Mouse (Mus musculus) kidney, embryonic 16.5 days (tissue): ENCODE results near the gene Slc4a3. TPM values are rescaled to one million over a fixed set of nuclear protein-coding genes. Genes with fewer than 3 reads are reported as not detected.

ENCODE experiments used
- ATAC-seq: fragments of 200-750 bp; cut with Nextera tagmentation; 2 replicates; pipeline ENCODE4 v1.8.0; 2017; ENCODE audit warnings: moderate TSS enrichment; ENCODE audit not compliant: low FRiP score, low TSS enrichment
- H3K27ac ChIP-seq: fragments of 300-500 bp; sonication (generic); 2 replicates; pipeline ENCODE4 v1.5.1; 2014; ENCODE audit warnings: low read length
- H3K27me3 ChIP-seq: fragments of 300-500 bp; sonication (generic); 2 replicates; pipeline ENCODE4 v1.6.1; 2014; ENCODE audit warnings: low read length, control low read depth, mixed read lengths; ENCODE audit not compliant: insufficient read depth
- H3K36me3 ChIP-seq: fragments of 300-500 bp; sonication (generic); 2 replicates; pipeline ENCODE4 v1.6.1; 2014; ENCODE audit warnings: low read length, control low read depth, mixed read lengths; ENCODE audit not compliant: insufficient read depth
- H3K4me1 ChIP-seq: fragments of 300-500 bp; sonication (generic); 2 replicates; pipeline ENCODE4 v1.6.1; 2014; ENCODE audit warnings: low read length, control low read depth, mixed read lengths; ENCODE audit not compliant: insufficient read depth
- H3K4me2 ChIP-seq: fragments of 300-500 bp; sonication (generic); replicated peaks from 2 replicates; pipeline ENCODE4 v1.6.1; 2014; ENCODE audit warnings: low read depth, low read length
- H3K4me3 ChIP-seq: fragments of 300-500 bp; sonication (generic); 2 replicates; pipeline ENCODE4 v1.5.1; 2014; ENCODE audit warnings: mild to moderate bottlenecking, low read length
- H3K9ac ChIP-seq: fragments of 300-500 bp; sonication (generic); replicated peaks from 2 replicates; pipeline ENCODE4 v1.6.1; 2014; ENCODE audit warnings: low read length
- H3K9me3 ChIP-seq: fragments of 300-500 bp; sonication (generic); 2 replicates; pipeline ENCODE4 v1.6.1; 2016; ENCODE audit warnings: low read length, control low read depth
- WGBS: fragments of 180-500 bp; shearing (Covaris S2); extraction: QIAGEN DNeasy Blood & Tissue Kit; methylation state at CpG from one replicate; pipeline ENCODE4 v1.1.7; 2014; 5-methylcytosine and 5-hydroxymethylcytosine counted together
- polyA plus RNA-seq: library from polyadenylated mRNA; unstranded; fragments of >200 nt; fragmentation: Nextera tagmentation; extraction: Ambion mirVana; gene quantifications from 2 replicates; pipeline ENCODE4 v1.2.1, GENCODE M21; 2015

The Slc4a3 gene
- polyA plus RNA-seq, 1 experiment from 2014 or later: 24.9 TPM

DNA sequence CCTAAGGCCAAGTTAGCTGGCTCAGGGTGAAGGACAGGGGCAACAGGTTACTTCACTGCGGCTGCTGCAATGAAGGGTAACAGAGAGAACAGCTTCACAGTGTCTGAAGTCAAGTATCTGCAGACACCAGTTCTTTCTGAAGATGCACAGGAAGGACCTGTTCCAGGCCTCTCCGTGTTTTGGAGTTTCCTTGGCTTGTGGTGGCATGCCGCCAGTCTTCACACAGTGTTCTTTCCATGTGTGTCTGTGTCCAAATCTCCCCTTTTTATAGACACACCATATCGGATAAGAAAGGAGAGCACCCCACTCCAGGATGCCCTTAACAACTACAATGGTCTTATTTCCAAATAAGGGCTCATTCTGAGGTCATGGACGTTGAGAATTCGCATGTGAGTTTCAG, 1.7 kb upstream of the Slc4a3 start:
- Histone ChIP-seq H3K4me3 (no peak overlapping the region), H3K9me3 (no peaks in the 10 kb centered on the region), H3K9ac (no peak overlapping the region), H3K36me3 (0 out of 2 replicates have a peak, but pooled peaks cover 4% of the 10 kb centered on the region), H3K27ac (no peak overlapping the region), H3K4me2 (no peak overlapping the region), H3K27me3 (no peaks in the 10 kb centered on the region), H3K4me1 (peaks cover 14% of the 10 kb centered on the region)
- ATAC-seq: no peak
- WGBS: 84% methylated on average over 6 of the region's 6 CpGs

DNA sequence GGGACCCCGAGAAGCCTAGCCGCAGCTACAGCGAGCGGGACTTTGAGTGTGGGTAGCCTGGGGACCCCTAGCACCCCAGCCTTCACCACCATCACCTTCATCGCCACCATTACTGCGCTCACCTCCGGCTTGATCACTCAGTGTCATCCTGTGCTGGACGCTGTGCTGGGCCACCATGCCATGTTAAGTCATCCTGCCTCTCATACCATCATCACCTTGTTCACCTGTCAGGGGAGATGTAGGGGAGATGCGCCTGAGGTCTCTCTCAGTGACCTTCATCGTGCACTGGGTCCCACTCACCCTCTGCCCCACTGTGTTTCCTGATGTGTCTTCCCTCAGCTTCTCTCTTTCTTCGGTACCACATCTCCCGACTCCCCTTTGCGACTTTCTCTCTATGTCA, 1.3 kb downstream of the Slc4a3 start:
- no peaks in the 10 kb centered on the region for H3K27me3 ChIP-seq
- peak overlapping the region; percentile 81 for H3K4me2 ChIP-seq
- peaks cover 15% of the 10 kb centered on the region; the same call in 1 of the 2 replicates for H3K36me3 ChIP-seq
- peaks cover 14% of the 10 kb centered on the region for H3K4me1 ChIP-seq
- peak overlapping the region; percentile 80 for H3K4me3 ChIP-seq
- 95% methylated on average over 13 of the region's 13 CpGs for WGBS
- no peak overlapping the region for H3K9ac ChIP-seq
- H3K27ac ChIP-seq: no peak overlapping the region
- H3K9me3 ChIP-seq: no peaks in the 10 kb centered on the region
- ATAC-seq: no peak

GRCm38 (mm10) chr1:75548083-75548482, 2.0 kb downstream of the Slc4a3 start:
- no peak overlapping the region for H3K4me3 ChIP-seq
- no peak overlapping the region for H3K27ac ChIP-seq
- no peak overlapping the region for H3K9ac ChIP-seq
- no peak overlapping the region for H3K4me2 ChIP-seq
- H3K4me1 ChIP-seq: peaks cover 14% of the 10 kb centered on the region
- no peak for ATAC-seq
- H3K9me3 ChIP-seq: no peaks in the 10 kb centered on the region
- no peaks in the 10 kb centered on the region for H3K27me3 ChIP-seq
- H3K36me3 ChIP-seq: peaks cover 21% of the 10 kb centered on the region
- WGBS: 85% methylated on average over 3 of the region's 3 CpGs

GRCm38 (mm10) chr1:75548871-75549270, 2.8 kb downstream of the Slc4a3 start:
- peaks cover 14% of the 10 kb centered on the region for H3K4me1 ChIP-seq
- no peaks in the 10 kb centered on the region for H3K27me3 ChIP-seq
- H3K36me3 ChIP-seq: peaks cover 27% of the 10 kb centered on the region
- no peak overlapping the region for H3K27ac ChIP-seq
- H3K9me3 ChIP-seq: no peaks in the 10 kb centered on the region
- no peak overlapping the region for H3K4me3 ChIP-seq
- no peak overlapping the region for H3K9ac ChIP-seq
- WGBS: 87% methylated on average over 17 of the region's 17 CpGs
- no peak for ATAC-seq
- no peak overlapping the region for H3K4me2 ChIP-seq

DNA sequence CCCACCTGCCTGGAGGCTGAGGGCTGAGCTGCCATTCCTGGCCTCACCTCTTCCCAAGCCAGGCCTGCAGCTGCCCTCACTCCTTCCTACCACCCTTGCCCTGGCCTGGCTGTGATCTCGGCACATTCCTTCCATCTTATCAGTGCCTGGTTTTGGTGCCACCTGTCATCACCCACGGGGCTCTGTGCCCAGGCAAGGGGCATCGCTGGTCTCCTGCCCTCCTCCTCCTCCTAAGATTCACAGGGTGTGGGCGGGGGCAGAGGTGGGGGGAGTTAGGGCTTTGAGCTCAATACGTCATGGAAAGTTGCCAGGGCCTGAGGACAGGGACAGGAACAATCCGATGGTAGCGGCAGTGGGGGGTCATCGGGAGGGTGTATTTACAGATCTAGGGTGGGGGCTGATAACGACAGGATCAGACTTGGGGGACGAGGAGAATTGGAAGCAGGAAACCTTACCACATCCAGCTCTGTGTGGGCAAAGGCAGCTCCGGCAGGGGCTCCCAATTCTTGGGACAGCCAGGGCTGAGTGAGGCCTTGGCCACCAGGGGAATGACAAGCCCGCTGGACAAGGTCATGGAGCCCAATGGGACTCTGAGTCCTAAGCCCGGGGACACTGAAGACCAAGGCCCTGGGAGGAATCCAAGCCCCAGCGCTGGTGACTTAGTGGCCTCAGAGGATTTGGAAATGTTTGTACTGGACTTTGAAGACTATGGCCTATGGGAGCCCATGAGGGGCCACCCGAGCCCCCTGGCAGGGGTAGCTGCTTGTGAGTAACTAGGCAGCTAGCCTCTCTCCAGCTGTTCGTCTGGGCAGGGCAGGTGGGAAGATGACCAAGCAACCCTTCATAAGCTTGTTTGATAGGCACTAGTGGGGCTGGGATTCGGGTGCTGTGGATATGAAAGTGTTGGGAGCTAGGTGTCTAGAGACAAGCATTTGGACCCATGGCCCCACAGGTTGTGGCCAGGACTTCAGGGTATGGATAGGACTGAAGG, 3.5 kb downstream of the Slc4a3 start:
- no peaks in the 10 kb centered on the region for H3K9me3 ChIP-seq
- no peaks in the 10 kb centered on the region for H3K27me3 ChIP-seq
- H3K9ac ChIP-seq: no peak overlapping the region
- peaks cover 34% of the 10 kb centered on the region for H3K36me3 ChIP-seq
- no peak overlapping the region for H3K4me3 ChIP-seq
- 78% methylated on average over 17 of the region's 17 CpGs for WGBS
- no peak overlapping the region for H3K27ac ChIP-seq
- H3K4me2 ChIP-seq: no peak overlapping the region
- ATAC-seq: no peak
- H3K4me1 ChIP-seq: peaks cover 14% of the 10 kb centered on the region

GRCm38 (mm10) chr1:75550586-75550985, 4.5 kb downstream of the Slc4a3 start:
- no peaks in the 10 kb centered on the region for H3K27me3 ChIP-seq
- ATAC-seq: no peak
- no peak overlapping the region for H3K27ac ChIP-seq
- no peak overlapping the region for H3K4me3 ChIP-seq
- peaks cover 43% of the 10 kb centered on the region for H3K36me3 ChIP-seq
- no peak overlapping the region for H3K9ac ChIP-seq
- no peak overlapping the region for H3K4me2 ChIP-seq
- H3K9me3 ChIP-seq: no peaks in the 10 kb centered on the region
- peaks cover 12% of the 10 kb centered on the region for H3K4me1 ChIP-seq
- WGBS: 61% methylated on average over 15 of the region's 15 CpGs

- Histone ChIP-seq H3K4me1 (peaks cover 12% of the 10 kb centered on the region), H3K4me2 (no peak overlapping the region), H3K9me3 (no peaks in the 10 kb centered on the region), H3K9ac (no peak overlapping the region), H3K4me3 (no peak overlapping the region), H3K27me3 (no peaks in the 10 kb centered on the region), H3K27ac (no peak overlapping the region), H3K36me3 (peaks cover 39% of the 10 kb centered on the region)
- no peak for ATAC-seq
- 88% methylated on average over 7 of the region's 7 CpGs for WGBS
Measured at GRCm38 (mm10) chr1:75555680-75556079, 9.6 kb downstream of the Slc4a3 start.

GRCm38 (mm10) chr1:75556143-75556781, 10.2 kb downstream of the Slc4a3 start:
- Histone ChIP-seq H3K27me3 (no peaks in the 10 kb centered on the region), H3K4me3 (no peak overlapping the region), H3K9me3 (no peaks in the 10 kb centered on the region), H3K36me3 (peaks cover 34% of the 10 kb centered on the region), H3K27ac (no peak overlapping the region), H3K4me2 (no peak overlapping the region), H3K9ac (no peak overlapping the region), H3K4me1 (peaks cover 12% of the 10 kb centered on the region)
- no peak for ATAC-seq
- WGBS: 78% methylated on average over 9 of the region's 9 CpGs

- WGBS: 95% methylated on average over 7 of the region's 7 CpGs
Measured at GRCm38 (mm10) chr1:75557041-75557440, 11.0 kb downstream of the Slc4a3 start.

More at GRCm38 (mm10) chr1:75557041-75557440, 11.0 kb downstream of the Slc4a3 start:
- Histone ChIP-seq H3K9me3 (no peaks in the 10 kb centered on the region), H3K36me3 (peaks cover 29% of the 10 kb centered on the region), H3K4me3 (no peak overlapping the region), H3K4me1 (peaks cover 12% of the 10 kb centered on the region), H3K27ac (no peak overlapping the region), H3K4me2 (no peak overlapping the region), H3K9ac (no peak overlapping the region), H3K27me3 (no peaks in the 10 kb centered on the region)
- no peak for ATAC-seq
